Mouse (Mus musculus): Measurements from ENCODE around the gene Rfx3. TPM values are rescaled to one million over a fixed set of nuclear protein-coding genes. Genes with fewer than 3 reads are reported as not detected.

Gene Rfx3
- total and polyA plus RNA-seq, 2 experiments = 0.55 to 2.1 TPM

DNA sequence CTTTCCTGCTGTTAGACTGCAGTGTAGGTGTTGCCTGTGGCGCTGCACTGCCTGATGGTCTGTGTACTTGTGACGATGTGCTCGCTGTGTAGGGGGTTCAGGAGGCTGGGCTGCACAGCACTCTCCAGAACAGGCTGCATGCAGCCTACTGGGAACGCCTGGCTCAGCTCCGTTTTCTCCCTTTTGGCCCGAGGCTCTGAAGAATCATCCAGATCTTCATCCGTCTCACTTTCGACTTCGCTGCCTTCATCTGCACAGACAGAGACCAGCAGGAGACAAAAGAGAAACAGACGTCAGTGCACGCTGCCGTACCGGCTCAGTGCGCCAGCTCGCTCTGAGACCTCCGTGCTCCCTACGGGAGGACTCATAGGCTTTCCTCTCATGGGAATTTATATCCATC lies 242.5 kb downstream of the Rfx3 start:
- Histone ChIP-seq H3K27ac (replicated peaks; ENCODE audit: insufficient read depth, low read depth, low read length) (no peak overlapping the region), H3K9ac (ENCODE audit: low read depth, low read length) (no peak overlapping the region), H3K27me3 (ENCODE audit: control insufficient read depth, insufficient read depth, low read length) (no peaks in the 10 kb centered on the region), H3K4me1 (ENCODE audit: control insufficient read depth, insufficient read depth, low read length) (no peaks in the 10 kb centered on the region), H3K4me3 (ENCODE audit: insufficient read depth, low read depth, low read length) (no peak overlapping the region), H3K79me2 (ENCODE audit: control insufficient read depth, insufficient read depth, low read length) (no peaks in the 10 kb centered on the region), H3K36me3 (ENCODE audit: control insufficient read depth, insufficient read depth, low read length) (peaks cover 4% of the 10 kb centered on the region; the same call in 1 of the 2 replicates)
- no peak for DNase-seq (ENCODE audit: extremely low read depth, low read depth, low spot score)
- TF ChIP-seq POLR2A (IDR thresholded peaks at IDR 0.05; ENCODE audit: extremely low read depth, insufficient read depth, low read length) = no peak
- no peak for TF ChIP-seq CTCF (IDR thresholded peaks at IDR 0.05; ENCODE audit: low read depth, low read length)
- WGBS = 96% methylated on average over 17 of the region's 17 CpGs

GRCm38 (mm10) chr19:27760309-27760708 lies 250.7 kb downstream of the Rfx3 start:
- Histone ChIP-seq H3K27me3 (ENCODE audit: control insufficient read depth, insufficient read depth, low read length) (no peaks in the 10 kb centered on the region), H3K36me3 (ENCODE audit: control insufficient read depth, insufficient read depth, low read length) (peaks cover 2% of the 10 kb centered on the region; the same call in 1 of the 2 replicates), H3K9ac (ENCODE audit: low read depth, low read length) (no peak overlapping the region), H3K27ac (replicated peaks; ENCODE audit: insufficient read depth, low read depth, low read length) (no peak overlapping the region), H3K4me3 (ENCODE audit: insufficient read depth, low read depth, low read length) (no peak overlapping the region), H3K4me1 (ENCODE audit: control insufficient read depth, insufficient read depth, low read length) (no peaks in the 10 kb centered on the region), H3K79me2 (ENCODE audit: control insufficient read depth, insufficient read depth, low read length) (no peaks in the 10 kb centered on the region)
- no peak for TF ChIP-seq CTCF (IDR thresholded peaks at IDR 0.05; ENCODE audit: low read depth, low read length)
- TF ChIP-seq POLR2A (IDR thresholded peaks at IDR 0.05; ENCODE audit: extremely low read depth, insufficient read depth, low read length) = no peak
- no peak for DNase-seq (ENCODE audit: extremely low read depth, low read depth, low spot score)
- WGBS = 93% methylated on average over 9 of the region's 9 CpGs

DNA sequence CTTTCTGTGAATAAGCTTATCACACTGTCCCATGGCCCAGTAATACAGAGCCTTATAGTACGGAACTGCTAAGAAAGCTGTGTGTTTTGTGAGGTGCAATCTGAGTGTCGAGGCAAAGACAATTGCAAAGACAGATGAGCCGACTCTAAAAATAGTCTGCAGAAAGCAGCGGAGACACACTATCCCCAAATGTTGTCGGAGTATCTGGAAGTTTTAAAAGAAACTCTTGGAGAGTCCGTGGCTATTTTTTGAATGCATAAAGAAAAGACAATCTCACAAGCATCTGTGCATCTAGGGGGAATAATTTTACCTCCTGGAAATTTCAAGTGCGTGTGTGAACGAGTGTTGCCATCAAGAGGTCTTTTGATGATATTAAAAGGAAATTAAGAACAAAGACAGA lies 251.6 kb downstream of the Rfx3 start:
- no peaks in the 10 kb centered on the region for H3K36me3 ChIP-seq (ENCODE audit: control insufficient read depth, insufficient read depth, low read length)
- no peak for DNase-seq (ENCODE audit: extremely low read depth, low read depth, low spot score)
- H3K27ac ChIP-seq (replicated peaks; ENCODE audit: insufficient read depth, low read depth, low read length) = no peak overlapping the region
- no peaks in the 10 kb centered on the region for H3K27me3 ChIP-seq (ENCODE audit: control insufficient read depth, insufficient read depth, low read length)
- no peak for TF ChIP-seq POLR2A (IDR thresholded peaks at IDR 0.05; ENCODE audit: extremely low read depth, insufficient read depth, low read length)
- TF ChIP-seq CTCF (IDR thresholded peaks at IDR 0.05; ENCODE audit: low read depth, low read length) = no peak
- no peak overlapping the region for H3K9ac ChIP-seq (ENCODE audit: low read depth, low read length)
- WGBS = 90% methylated on average over 8 of the region's 8 CpGs
- no peaks in the 10 kb centered on the region for H3K4me1 ChIP-seq (ENCODE audit: control insufficient read depth, insufficient read depth, low read length)
- H3K79me2 ChIP-seq (ENCODE audit: control insufficient read depth, insufficient read depth, low read length) = no peaks in the 10 kb centered on the region
- H3K4me3 ChIP-seq (ENCODE audit: insufficient read depth, low read depth, low read length) = no peak overlapping the region

DNA sequence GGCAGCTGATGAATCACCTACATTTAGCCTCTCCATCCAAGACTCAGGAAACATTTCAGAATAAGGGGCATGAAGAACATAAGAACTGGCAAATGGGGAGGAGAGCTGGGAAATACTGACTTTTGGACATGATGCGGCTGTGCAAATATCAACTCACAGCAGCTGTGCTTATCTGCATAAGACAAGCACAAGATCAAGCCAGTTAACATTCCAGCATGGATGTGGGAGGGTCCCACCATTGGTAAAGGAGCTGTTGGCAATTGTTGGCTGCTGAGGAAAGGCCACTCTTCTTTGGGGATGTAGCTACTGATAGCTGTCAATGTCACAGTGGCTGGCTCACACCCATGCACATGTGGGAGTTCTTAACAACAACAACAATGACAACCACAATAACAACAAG lies 263.7 kb downstream of the Rfx3 start:
- Histone ChIP-seq H3K4me1 (ENCODE audit: control insufficient read depth, insufficient read depth, low read length) (no peaks in the 10 kb centered on the region), H3K4me3 (ENCODE audit: insufficient read depth, low read depth, low read length) (no peak overlapping the region), H3K27me3 (ENCODE audit: control insufficient read depth, insufficient read depth, low read length) (no peaks in the 10 kb centered on the region), H3K79me2 (ENCODE audit: control insufficient read depth, insufficient read depth, low read length) (no peaks in the 10 kb centered on the region), H3K36me3 (ENCODE audit: control insufficient read depth, insufficient read depth, low read length) (no peaks in the 10 kb centered on the region), H3K27ac (replicated peaks; ENCODE audit: insufficient read depth, low read depth, low read length) (no peak overlapping the region), H3K9ac (ENCODE audit: low read depth, low read length) (no peak overlapping the region)
- no peak for DNase-seq (ENCODE audit: extremely low read depth, low read depth, low spot score)
- WGBS = 97% methylated on average over 1 of the region's 1 CpGs
- TF ChIP-seq POLR2A (IDR thresholded peaks at IDR 0.05; ENCODE audit: extremely low read depth, insufficient read depth, low read length) (no peak), CTCF (IDR thresholded peaks at IDR 0.05; ENCODE audit: low read depth, low read length) (no peak)

DNA sequence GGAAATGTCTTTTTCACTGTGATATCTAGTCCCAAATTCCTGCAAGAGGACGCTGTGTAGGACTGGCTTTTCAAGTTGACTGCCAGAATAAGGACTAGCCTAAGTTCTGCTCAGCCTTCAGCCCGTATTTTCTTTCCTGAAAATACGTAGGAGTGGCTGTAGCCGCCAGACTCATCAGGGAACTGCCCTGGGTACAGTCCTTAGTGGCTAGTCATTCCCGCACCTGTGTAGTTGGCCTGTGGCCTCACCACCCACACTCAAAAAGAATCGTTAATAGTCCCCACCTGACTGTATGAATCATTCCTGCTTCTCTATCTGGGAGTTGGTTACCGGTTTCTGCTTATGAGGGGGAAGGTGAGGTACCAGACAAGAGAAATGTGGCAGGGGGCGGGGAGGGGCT lies 272.1 kb downstream of the Rfx3 start:
- Histone ChIP-seq H3K79me2 (ENCODE audit: control insufficient read depth, insufficient read depth, low read length) (no peaks in the 10 kb centered on the region), H3K27ac (replicated peaks; ENCODE audit: insufficient read depth, low read depth, low read length) (no peak overlapping the region), H3K4me1 (ENCODE audit: control insufficient read depth, insufficient read depth, low read length) (no peaks in the 10 kb centered on the region), H3K36me3 (ENCODE audit: control insufficient read depth, insufficient read depth, low read length) (no peaks in the 10 kb centered on the region), H3K4me3 (ENCODE audit: insufficient read depth, low read depth, low read length) (no peak overlapping the region), H3K9ac (ENCODE audit: low read depth, low read length) (no peak overlapping the region), H3K27me3 (ENCODE audit: control insufficient read depth, insufficient read depth, low read length) (no peaks in the 10 kb centered on the region)
- DNase-seq (ENCODE audit: extremely low read depth, low read depth, low spot score) = no peak
- WGBS = 76% methylated on average over 8 of the region's 8 CpGs
- TF ChIP-seq POLR2A (IDR thresholded peaks at IDR 0.05; ENCODE audit: extremely low read depth, insufficient read depth, low read length) = no peak

DNA sequence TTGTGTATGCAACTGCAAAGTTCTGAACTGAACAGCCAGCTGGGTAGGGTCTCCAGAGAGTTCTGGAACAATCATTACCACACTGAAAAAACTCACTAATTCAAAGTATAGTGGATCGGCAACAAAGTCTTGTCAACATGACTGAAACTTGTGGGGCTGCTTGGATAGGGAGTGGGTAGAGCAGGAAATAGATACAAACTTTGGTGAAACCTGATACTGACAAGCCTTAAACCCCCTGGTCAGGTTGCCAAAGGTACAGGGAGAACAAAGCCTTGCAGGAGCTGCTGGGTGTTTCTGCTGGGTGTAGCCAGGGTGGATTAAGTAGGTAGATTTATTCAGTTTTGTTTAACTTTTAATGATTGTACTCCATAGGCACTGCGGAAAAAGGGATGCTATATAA lies 274.4 kb downstream of the Rfx3 start:
- H3K36me3 ChIP-seq (ENCODE audit: control insufficient read depth, insufficient read depth, low read length) = no peaks in the 10 kb centered on the region
- H3K4me3 ChIP-seq (ENCODE audit: insufficient read depth, low read depth, low read length) = no peak overlapping the region
- WGBS = 75% methylated on average over 2 of the region's 2 CpGs
- no peaks in the 10 kb centered on the region for H3K4me1 ChIP-seq (ENCODE audit: control insufficient read depth, insufficient read depth, low read length)
- no peak overlapping the region for H3K27ac ChIP-seq (replicated peaks; ENCODE audit: insufficient read depth, low read depth, low read length)
- H3K9ac ChIP-seq (ENCODE audit: low read depth, low read length) = no peak overlapping the region
- no peaks in the 10 kb centered on the region for H3K79me2 ChIP-seq (ENCODE audit: control insufficient read depth, insufficient read depth, low read length)
- no peak for DNase-seq (ENCODE audit: extremely low read depth, low read depth, low spot score)
- no peaks in the 10 kb centered on the region for H3K27me3 ChIP-seq (ENCODE audit: control insufficient read depth, insufficient read depth, low read length)
- TF ChIP-seq POLR2A (IDR thresholded peaks at IDR 0.05; ENCODE audit: extremely low read depth, insufficient read depth, low read length) = no peak
- no peak for TF ChIP-seq CTCF (IDR thresholded peaks at IDR 0.05; ENCODE audit: low read depth, low read length)

Measured in liver, adult 2 months (tissue).